Mouse (Mus musculus) forebrain, embryonic 11.5 days (tissue): ENCODE measurements around the gene Arhgdib. TPM values are rescaled to one million over a fixed set of nuclear protein-coding genes. Genes with fewer than 3 reads are reported as not detected.

Experiments used
- ATAC-seq: fragments of 200-750 bp; cut with Nextera tagmentation; replicated peaks from 2 replicates; pipeline ENCODE4 v1.8.0; 2017; ENCODE audit warnings: moderate TSS enrichment; ENCODE audit not compliant: low FRiP score
- DNase-seq: peaks from one replicate; pipeline ENCODE4 v3.0.0-alpha.2; 2017; ENCODE audit warnings: low spot score
- H3K27ac ChIP-seq: fragments of 300-500 bp; sonication (generic); 2 replicates; pipeline ENCODE4 v1.5.1; 2014; ENCODE audit warnings: low read depth, low read length
- H3K27me3 ChIP-seq: fragments of 300-500 bp; sonication (generic); 2 replicates; pipeline ENCODE4 v1.6.1; 2014; ENCODE audit warnings: mild to moderate bottlenecking, low read length, mixed read lengths; ENCODE audit not compliant: control insufficient read depth, insufficient read depth
- H3K36me3 ChIP-seq: fragments of 300-500 bp; sonication (generic); 2 replicates; pipeline ENCODE4 v1.6.1; 2014; ENCODE audit warnings: mild to moderate bottlenecking, low read length, moderate library complexity, mixed read lengths; ENCODE audit not compliant: control insufficient read depth, insufficient read depth
- H3K4me1 ChIP-seq: fragments of 300-500 bp; sonication (generic); replicated peaks from 2 replicates; pipeline ENCODE4 v1.6.1; 2014; ENCODE audit warnings: low read length, mixed read lengths; ENCODE audit not compliant: control insufficient read depth, insufficient read depth
- H3K4me2 ChIP-seq: fragments of 300-500 bp; sonication (generic); 2 replicates; pipeline ENCODE4 v1.6.1; 2014; ENCODE audit warnings: low read depth, mild to moderate bottlenecking, low read length, moderate library complexity, mixed read lengths; ENCODE audit not compliant: severe bottlenecking
- H3K4me3 ChIP-seq: fragments of 300-500 bp; sonication (generic); 2 replicates; pipeline ENCODE4 v1.5.1; 2014; ENCODE audit warnings: low read depth, low read length
- H3K9ac ChIP-seq: fragments of 300-500 bp; sonication (generic); 2 replicates; pipeline ENCODE4 v1.6.1; 2014; ENCODE audit warnings: low read length
- H3K9me3 ChIP-seq: fragments of 300-500 bp; sonication (generic); 2 replicates; pipeline ENCODE4 v1.6.1; 2016; ENCODE audit warnings: low read length, mixed read lengths; ENCODE audit not compliant: control insufficient read depth
- WGBS: fragments of 180-500 bp; shearing (Covaris S2); extraction: QIAGEN DNeasy Blood & Tissue Kit; methylation state at CpG from one replicate; pipeline ENCODE4 v1.1.7; 2014; 5-methylcytosine and 5-hydroxymethylcytosine counted together
- polyA plus RNA-seq: library from polyadenylated mRNA; unstranded; fragments of >200 nt; fragmentation: Nextera tagmentation; extraction: Ambion mirVana; gene quantifications from 2 replicates; pipeline ENCODE4 v1.2.1, GENCODE M21; 2014

Arhgdib gene
- polyA plus RNA-seq, 1 experiment from 2014 or later, result 25.2 TPM

- H3K4me1 ChIP-seq, result 0 out of 2 replicates have a peak, but pooled peaks cover 1% of the 10 kb centered on the region
- no peak overlapping the region for H3K4me2 ChIP-seq
- ATAC-seq (no peak), DNase-seq (peak; percentile 47)
- H3K9me3 ChIP-seq, result no peaks in the 10 kb centered on the region
- no peak overlapping the region for H3K9ac ChIP-seq
- no peak overlapping the region for H3K27ac ChIP-seq
- H3K27me3 ChIP-seq, result no peaks in the 10 kb centered on the region
- no peaks in the 10 kb centered on the region for H3K36me3 ChIP-seq
- WGBS, result 90% methylated on average over 8 of the region's 8 CpGs
- H3K4me3 ChIP-seq, result no peak overlapping the region
Observed at GRCm38 (mm10) chr6:136944511-136944910, 2.8 kb upstream of the Arhgdib start.

DNA sequence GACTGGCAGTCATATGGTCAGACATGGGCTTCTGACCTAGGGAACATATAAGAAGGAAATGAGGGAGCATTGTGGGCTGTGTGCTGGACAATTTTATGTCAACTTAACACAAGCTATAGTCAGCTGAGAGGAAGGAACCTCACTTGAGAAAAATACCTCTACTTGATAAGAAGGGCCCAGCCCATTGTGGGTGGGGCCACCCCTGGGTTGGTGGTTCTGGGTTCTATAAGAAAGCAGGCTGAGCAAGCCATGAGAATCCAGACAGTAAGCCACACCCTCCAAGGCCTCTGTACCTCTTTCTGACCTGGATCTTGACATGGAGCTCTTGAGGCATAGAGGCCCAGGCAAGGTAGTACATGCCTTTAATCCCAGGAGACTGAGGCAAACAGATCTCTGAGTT is 1.7 kb upstream of the Arhgdib start:
- Histone ChIP-seq H3K27ac (no peak overlapping the region), H3K9ac (no peak overlapping the region), H3K4me3 (no peak overlapping the region), H3K9me3 (no peaks in the 10 kb centered on the region), H3K36me3 (no peaks in the 10 kb centered on the region), H3K4me1 (0 out of 2 replicates have a peak, but pooled peaks cover 1% of the 10 kb centered on the region), H3K27me3 (no peaks in the 10 kb centered on the region), H3K4me2 (no peak overlapping the region)
- DNase-seq, result no peak
- no peak for ATAC-seq

DNA sequence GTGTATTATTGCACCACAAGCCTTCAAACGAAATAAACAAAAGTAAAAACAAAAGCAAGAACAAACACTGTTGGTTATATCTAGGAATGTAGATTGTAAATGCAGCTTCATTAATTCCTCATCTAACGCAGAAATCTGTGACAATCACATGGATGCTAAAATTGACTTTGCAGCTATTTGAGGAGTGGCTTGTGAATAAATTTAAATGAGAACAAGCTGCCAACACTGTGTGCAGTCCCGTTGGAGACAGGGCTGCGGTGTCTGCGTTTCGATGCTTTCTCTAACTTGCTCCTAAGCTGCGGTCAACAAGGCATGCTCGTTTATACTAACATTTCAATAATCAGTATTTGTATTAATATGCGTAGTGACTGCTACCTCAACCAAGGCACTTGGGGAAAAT is 581 bp upstream of the Arhgdib start:
- Histone ChIP-seq H3K27ac (no peak overlapping the region), H3K4me3 (no peak overlapping the region), H3K4me2 (no peak overlapping the region), H3K36me3 (no peaks in the 10 kb centered on the region), H3K27me3 (no peaks in the 10 kb centered on the region), H3K9me3 (no peaks in the 10 kb centered on the region), H3K9ac (no peak overlapping the region), H3K4me1 (0 out of 2 replicates have a peak, but pooled peaks cover 1% of the 10 kb centered on the region)
- ATAC-seq (no peak), DNase-seq (no peak)
- WGBS, result 84% methylated on average over 9 of the region's 9 CpGs

DNA sequence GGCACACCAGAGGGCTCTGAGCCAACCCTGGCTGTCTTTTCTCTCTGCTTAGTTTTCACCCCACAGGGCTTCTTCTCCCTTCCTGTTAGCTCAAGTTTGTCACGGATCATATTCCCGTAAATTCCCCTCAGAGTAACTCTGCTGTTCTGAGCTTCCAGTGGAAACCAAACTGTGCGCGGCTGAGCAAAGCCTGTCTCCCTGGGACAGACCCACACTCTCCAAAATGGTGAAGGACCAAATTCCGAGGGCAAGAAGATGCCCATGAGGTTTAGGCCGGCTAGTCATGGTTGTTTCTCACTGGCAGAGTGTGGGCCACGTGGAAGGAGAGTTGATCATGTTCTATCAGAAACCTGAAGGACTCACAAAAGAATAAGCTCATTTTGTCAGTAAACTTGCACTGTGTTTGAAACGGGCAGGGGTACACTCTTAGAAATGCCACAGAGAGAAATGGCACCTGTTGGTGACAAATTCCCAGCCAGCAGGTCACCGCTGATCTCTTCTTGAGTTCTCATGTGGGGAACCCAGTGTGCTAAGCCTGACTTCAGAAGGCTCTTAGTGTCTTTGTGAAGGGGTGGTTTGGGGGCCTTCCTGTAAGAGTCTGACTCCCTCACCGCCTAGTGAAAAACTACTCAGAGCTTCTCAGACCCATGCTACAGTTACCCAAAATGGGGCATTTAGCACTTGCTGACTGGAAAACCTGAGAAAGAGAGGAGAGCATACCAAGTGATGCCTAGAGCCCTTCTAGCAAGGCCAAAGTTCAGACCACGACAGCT is 1.3 kb downstream of the Arhgdib start:
- H3K9me3 ChIP-seq, result no peaks in the 10 kb centered on the region
- no peak overlapping the region for H3K4me2 ChIP-seq
- WGBS, result 86% methylated on average over 11 of the region's 11 CpGs
- H3K4me1 ChIP-seq, result no peaks in the 10 kb centered on the region
- no peak overlapping the region for H3K27ac ChIP-seq
- no peaks in the 10 kb centered on the region for H3K36me3 ChIP-seq
- no peak for ATAC-seq
- H3K4me3 ChIP-seq, result no peak overlapping the region
- no peaks in the 10 kb centered on the region for H3K27me3 ChIP-seq
- no peak for DNase-seq
- H3K9ac ChIP-seq, result no peak overlapping the region

GRCm38 (mm10) chr6:136939326-136940187 is 2.1 kb downstream of the Arhgdib start:
- H3K9me3 ChIP-seq, result no peaks in the 10 kb centered on the region
- no peak for DNase-seq

DNA sequence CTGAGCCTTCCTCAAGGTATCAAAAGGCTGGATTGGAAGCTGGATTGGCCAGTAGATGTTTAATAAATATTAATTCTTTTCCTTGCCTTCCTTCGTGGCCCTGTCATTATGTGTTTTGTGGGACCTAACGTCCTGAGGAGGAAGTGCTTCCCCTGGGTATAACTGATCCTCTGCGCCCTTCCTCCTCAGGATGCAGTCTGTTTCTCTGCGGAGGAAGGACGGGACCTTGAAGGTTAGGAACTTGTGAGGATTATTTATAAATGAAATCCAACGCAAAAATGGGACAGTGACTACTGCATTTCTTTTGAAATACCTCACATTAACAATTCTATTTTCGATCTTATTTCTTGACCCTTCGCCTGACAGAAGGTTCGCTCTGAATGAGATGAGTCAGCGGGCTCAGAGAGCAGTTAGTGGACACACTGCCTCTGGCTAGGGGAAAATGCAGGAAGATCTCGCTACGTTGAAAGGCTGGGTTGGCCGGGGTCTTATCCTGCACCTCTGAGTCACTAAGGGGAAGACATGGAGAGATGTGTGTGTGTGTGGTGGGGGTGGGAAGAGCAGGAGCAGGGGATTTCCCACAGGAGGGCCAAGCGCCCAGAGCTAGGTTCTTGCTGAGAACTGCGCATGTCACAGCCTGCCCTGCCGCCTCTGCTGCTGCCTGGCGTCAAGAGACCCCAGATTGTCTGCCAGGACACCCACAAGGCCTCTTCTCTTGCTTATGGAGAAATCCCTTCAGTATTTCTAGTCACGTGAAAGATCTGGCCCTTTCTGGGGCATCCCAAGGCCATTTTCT is 3.2 kb downstream of the Arhgdib start:
- WGBS, result 88% methylated on average over 18 of the region's 18 CpGs
- ATAC-seq, result no peak
- no peak overlapping the region for H3K4me2 ChIP-seq
- H3K4me3 ChIP-seq, result no peak overlapping the region
- no peak for DNase-seq
- no peak overlapping the region for H3K9ac ChIP-seq
- H3K27ac ChIP-seq, result no peak overlapping the region
- no peaks in the 10 kb centered on the region for H3K9me3 ChIP-seq
- no peaks in the 10 kb centered on the region for H3K36me3 ChIP-seq
- H3K27me3 ChIP-seq, result no peaks in the 10 kb centered on the region
- no peaks in the 10 kb centered on the region for H3K4me1 ChIP-seq

More at GRCm38 (mm10) chr6:136939326-136940187, 2.1 kb downstream of the Arhgdib start:
- Histone ChIP-seq H3K4me2 (no peak overlapping the region), H3K27me3 (no peaks in the 10 kb centered on the region), H3K4me3 (no peak overlapping the region), H3K9ac (no peak overlapping the region), H3K4me1 (no peaks in the 10 kb centered on the region), H3K36me3 (no peaks in the 10 kb centered on the region), H3K27ac (no peak overlapping the region)
- ATAC-seq, result no peak
- WGBS, result 87% methylated on average over 14 of the region's 14 CpGs

- no peak overlapping the region for H3K27ac ChIP-seq
- no peak for ATAC-seq
- H3K9me3 ChIP-seq, result no peaks in the 10 kb centered on the region
- DNase-seq, result no peak
- H3K36me3 ChIP-seq, result no peaks in the 10 kb centered on the region
- H3K27me3 ChIP-seq, result no peaks in the 10 kb centered on the region
- no peak overlapping the region for H3K4me3 ChIP-seq
- no peak overlapping the region for H3K9ac ChIP-seq
- no peaks in the 10 kb centered on the region for H3K4me1 ChIP-seq
- 89% methylated on average over 3 of the region's 3 CpGs for WGBS
- no peak overlapping the region for H3K4me2 ChIP-seq
Observed at GRCm38 (mm10) chr6:136937117-136937516, 4.6 kb downstream of the Arhgdib start.

DNA sequence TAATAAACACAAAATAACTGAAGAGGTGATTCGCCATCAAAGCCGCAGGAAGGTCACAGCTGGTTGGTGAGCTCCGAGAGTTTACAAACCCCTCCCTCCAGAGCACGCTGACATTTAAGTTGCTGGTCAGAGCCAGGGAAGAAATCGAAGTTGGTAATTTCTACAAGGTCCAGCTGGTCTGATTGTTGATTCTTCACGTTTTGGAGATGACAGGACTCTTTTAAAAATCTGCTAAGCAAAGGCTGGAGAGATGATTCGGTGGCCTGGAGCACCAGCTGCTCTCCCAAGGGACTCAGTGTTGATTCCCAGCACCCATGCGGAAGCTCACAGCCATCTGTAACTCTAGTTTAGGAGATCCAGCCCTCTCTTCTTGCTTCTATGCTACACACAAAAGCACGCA is 5.3 kb downstream of the Arhgdib start:
- DNase-seq (no peak), ATAC-seq (no peak)
- no peaks in the 10 kb centered on the region for H3K27me3 ChIP-seq
- no peaks in the 10 kb centered on the region for H3K9me3 ChIP-seq
- no peaks in the 10 kb centered on the region for H3K4me1 ChIP-seq
- H3K27ac ChIP-seq, result no peak overlapping the region
- no peak overlapping the region for H3K9ac ChIP-seq
- no peaks in the 10 kb centered on the region for H3K36me3 ChIP-seq
- 91% methylated on average over 9 of the region's 9 CpGs for WGBS
- H3K4me3 ChIP-seq, result no peak overlapping the region
- no peak overlapping the region for H3K4me2 ChIP-seq
